Mouse (Mus musculus): ENCODE results near the gene Nubpl. TPM values are rescaled to one million over a fixed set of nuclear protein-coding genes. Genes with fewer than 3 reads are reported as not detected.
"Not testable (repeated sequence)": the region's sequence is repeated elsewhere in the genome, so short reads cannot be mapped to it uniquely, and the experiment has no call there.

The Nubpl gene
- 18.6 and 19.4 TPM in 2 replicates for polyA plus RNA-seq (2014; fragmentation: Nextera tagmentation; extraction: Ambion mirVana)

DNA sequence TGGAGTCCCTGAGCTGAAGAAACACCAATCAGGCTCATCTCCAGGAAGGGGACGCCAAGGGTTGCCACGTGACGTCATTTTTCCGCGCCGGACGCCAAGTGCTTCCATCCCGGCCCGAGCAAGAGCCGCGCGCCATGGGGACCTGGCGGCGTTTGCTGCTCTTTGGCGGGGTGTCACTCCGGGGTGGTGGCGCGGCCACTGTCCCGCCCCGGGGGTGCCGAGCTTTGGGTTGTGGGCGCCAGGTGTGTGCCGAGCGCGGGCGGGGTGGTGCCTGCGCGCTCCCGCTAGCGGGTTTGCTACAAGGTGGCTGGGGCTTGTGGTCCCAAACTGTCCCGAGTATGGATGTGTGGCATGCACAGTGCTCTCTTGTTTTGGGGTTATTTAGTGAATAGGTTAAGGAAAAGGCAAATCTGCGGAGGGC is at the start of gene Nubpl:
TSS of gene Nubpl (plus strand) at position 88 of the 421 bp plus-strand sequence.
- Histone ChIP-seq H3K27me3 (ENCODE audit: control insufficient read depth, insufficient read depth, low read length) (no peaks in the 10 kb centered on the region), H3K4me2 (ENCODE audit: low read depth, low read length, severe bottlenecking) (peak within 1 kb of the TSS; percentile 59), H3K4me1 (replicated peaks; ENCODE audit: control insufficient read depth, insufficient read depth, low read length) (no peaks in the 10 kb centered on the region), H3K9ac (ENCODE audit: low read length) (peak within 1 kb of the TSS; percentile 93), H3K27ac (ENCODE audit: low read depth, low read length) (no peak within 1 kb of the TSS), H3K4me3 (ENCODE audit: low read depth, low read length) (peak within 1 kb of the TSS; percentile 84), H3K9me3 (ENCODE audit: control insufficient read depth, low read length) (no peaks in the 10 kb centered on the region), H3K36me3 (ENCODE audit: control insufficient read depth, insufficient read depth, low read length) (no peaks in the 10 kb centered on the region)
- DNase-seq (ENCODE audit: low spot score) = peak; percentile 98
- peak; percentile 97 for ATAC-seq (replicated peaks; ENCODE audit: low FRiP score)
- WGBS = under 1% methylated on average over 32 of the region's 32 CpGs

DNA sequence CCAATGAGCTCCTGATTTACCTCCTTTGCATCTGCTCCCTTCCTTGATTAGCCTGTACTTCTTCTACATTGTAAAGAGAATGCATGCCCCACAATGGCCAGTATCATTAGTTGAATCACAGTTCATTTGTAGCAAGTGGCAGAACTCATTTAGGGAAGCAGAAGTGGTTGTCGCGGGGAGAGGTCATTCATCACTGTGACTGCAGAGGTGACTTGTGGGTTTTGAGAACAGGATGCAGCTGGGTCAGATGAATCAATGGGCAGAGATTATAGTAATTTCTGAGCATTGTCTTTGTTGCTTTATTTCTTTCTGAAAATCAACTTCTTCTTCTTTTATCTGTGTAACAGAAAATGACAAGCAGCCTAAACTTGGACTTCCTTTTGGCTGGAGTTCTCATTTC is 48.2 kb upstream of the Nubpl start:
- 86% methylated on average over 2 of the region's 2 CpGs for WGBS
- DNase-seq (ENCODE audit: low spot score) (no peak), ATAC-seq (replicated peaks; ENCODE audit: low FRiP score) (no peak)
- Histone ChIP-seq H3K27ac (ENCODE audit: low read depth, low read length) (no peak overlapping the region), H3K36me3 (ENCODE audit: control insufficient read depth, insufficient read depth, low read length) (no peaks in the 10 kb centered on the region), H3K4me2 (ENCODE audit: low read depth, low read length, severe bottlenecking) (no peak overlapping the region), H3K9ac (ENCODE audit: low read length) (no peak overlapping the region), H3K27me3 (ENCODE audit: control insufficient read depth, insufficient read depth, low read length) (no peaks in the 10 kb centered on the region), H3K4me1 (replicated peaks; ENCODE audit: control insufficient read depth, insufficient read depth, low read length) (no peaks in the 10 kb centered on the region), H3K4me3 (ENCODE audit: low read depth, low read length) (no peak overlapping the region), H3K9me3 (ENCODE audit: control insufficient read depth, low read length) (no peaks in the 10 kb centered on the region)

GRCm38 (mm10) chr12:52079296-52079695 is 18.2 kb upstream of the Nubpl start:
- H3K27me3 ChIP-seq (ENCODE audit: control insufficient read depth, insufficient read depth, low read length); H3K4me3 ChIP-seq (ENCODE audit: low read depth, low read length); H3K27ac ChIP-seq (ENCODE audit: low read depth, low read length); H3K36me3 ChIP-seq (ENCODE audit: control insufficient read depth, insufficient read depth, low read length); H3K4me2 ChIP-seq (ENCODE audit: low read depth, low read length, severe bottlenecking); H3K9me3 ChIP-seq (ENCODE audit: control insufficient read depth, low read length); H3K9ac ChIP-seq (ENCODE audit: low read length); DNase-seq (ENCODE audit: low spot score); H3K4me1 ChIP-seq (replicated peaks; ENCODE audit: control insufficient read depth, insufficient read depth, low read length); ATAC-seq (replicated peaks; ENCODE audit: low FRiP score): not testable (repeated sequence)
- WGBS = no CpG with 5 or more reads among the region's 3 CpGs

- H3K36me3 ChIP-seq (ENCODE audit: control insufficient read depth, insufficient read depth, low read length) = no peaks in the 10 kb centered on the region
- no peak overlapping the region; the same call in 1 of the 2 replicates for H3K9ac ChIP-seq (ENCODE audit: low read length)
- no peaks in the 10 kb centered on the region for H3K9me3 ChIP-seq (ENCODE audit: control insufficient read depth, low read length)
- ATAC-seq (replicated peaks; ENCODE audit: low FRiP score) (peak; percentile 58), DNase-seq (ENCODE audit: low spot score) (no peak)
- H3K27ac ChIP-seq (ENCODE audit: low read depth, low read length) = no peak overlapping the region
- no peaks in the 10 kb centered on the region for H3K27me3 ChIP-seq (ENCODE audit: control insufficient read depth, insufficient read depth, low read length)
- H3K4me3 ChIP-seq (ENCODE audit: low read depth, low read length) = peak overlapping the region; percentile 84
- no peaks in the 10 kb centered on the region for H3K4me1 ChIP-seq (replicated peaks; ENCODE audit: control insufficient read depth, insufficient read depth, low read length)
- no peak overlapping the region; the same call in 1 of the 2 replicates for H3K4me2 ChIP-seq (ENCODE audit: low read depth, low read length, severe bottlenecking)
- WGBS = 71% methylated on average over 13 of the region's 13 CpGs
These were observed 388 bp upstream of the Nubpl start for GRCm38 (mm10) chr12:52097049-52097649.

- DNase-seq (ENCODE audit: low spot score) (no peak), ATAC-seq (replicated peaks; ENCODE audit: low FRiP score) (no peak)
- H3K4me1 ChIP-seq (replicated peaks; ENCODE audit: control insufficient read depth, insufficient read depth, low read length) = 0 out of 2 replicates have a peak, but pooled peaks cover 3% of the 10 kb centered on the region
- no peaks in the 10 kb centered on the region for H3K36me3 ChIP-seq (ENCODE audit: control insufficient read depth, insufficient read depth, low read length)
- H3K9ac ChIP-seq (ENCODE audit: low read length) = no peak overlapping the region
- H3K27ac ChIP-seq (ENCODE audit: low read depth, low read length) = no peak overlapping the region
- no peaks in the 10 kb centered on the region for H3K9me3 ChIP-seq (ENCODE audit: control insufficient read depth, low read length)
- no peak overlapping the region for H3K4me2 ChIP-seq (ENCODE audit: low read depth, low read length, severe bottlenecking)
- H3K4me3 ChIP-seq (ENCODE audit: low read depth, low read length) = no peak overlapping the region
- H3K27me3 ChIP-seq (ENCODE audit: control insufficient read depth, insufficient read depth, low read length) = no peaks in the 10 kb centered on the region
These were observed 22.7 kb downstream of the Nubpl start for GRCm38 (mm10) chr12:52120276-52120675.

- 86% methylated on average over 3 of the region's 3 CpGs for WGBS
These were observed 28.9 kb downstream of the Nubpl start for GRCm38 (mm10) chr12:52126407-52126806.

GRCm38 (mm10) chr12:52129072-52129471 is 31.5 kb downstream of the Nubpl start:
- Histone ChIP-seq H3K27me3 (ENCODE audit: control insufficient read depth, insufficient read depth, low read length) (no peaks in the 10 kb centered on the region), H3K9me3 (ENCODE audit: control insufficient read depth, low read length) (no peaks in the 10 kb centered on the region), H3K4me2 (ENCODE audit: low read depth, low read length, severe bottlenecking) (no peak overlapping the region), H3K36me3 (ENCODE audit: control insufficient read depth, insufficient read depth, low read length) (no peaks in the 10 kb centered on the region), H3K27ac (ENCODE audit: low read depth, low read length) (no peak overlapping the region), H3K9ac (ENCODE audit: low read length) (no peak overlapping the region), H3K4me1 (replicated peaks; ENCODE audit: control insufficient read depth, insufficient read depth, low read length) (peaks cover 3% of the 10 kb centered on the region), H3K4me3 (ENCODE audit: low read depth, low read length) (no peak overlapping the region)
- ATAC-seq (replicated peaks; ENCODE audit: low FRiP score) = no peak
- no peak for DNase-seq (ENCODE audit: low spot score)
- WGBS = 95% methylated on average over 3 of the region's 3 CpGs

More at GRCm38 (mm10) chr12:52126407-52126806, 28.9 kb downstream of the Nubpl start:
- H3K36me3 ChIP-seq (ENCODE audit: control insufficient read depth, insufficient read depth, low read length) = no peaks in the 10 kb centered on the region
- no peaks in the 10 kb centered on the region for H3K27me3 ChIP-seq (ENCODE audit: control insufficient read depth, insufficient read depth, low read length)
- no peak overlapping the region for H3K4me3 ChIP-seq (ENCODE audit: low read depth, low read length)
- ATAC-seq (replicated peaks; ENCODE audit: low FRiP score) (no peak), DNase-seq (ENCODE audit: low spot score) (no peak)
- H3K9me3 ChIP-seq (ENCODE audit: control insufficient read depth, low read length) = no peaks in the 10 kb centered on the region
- no peak overlapping the region for H3K4me2 ChIP-seq (ENCODE audit: low read depth, low read length, severe bottlenecking)
- no peaks in the 10 kb centered on the region for H3K4me1 ChIP-seq (replicated peaks; ENCODE audit: control insufficient read depth, insufficient read depth, low read length)
- no peak overlapping the region for H3K27ac ChIP-seq (ENCODE audit: low read depth, low read length)
- H3K9ac ChIP-seq (ENCODE audit: low read length) = no peak overlapping the region

DNA sequence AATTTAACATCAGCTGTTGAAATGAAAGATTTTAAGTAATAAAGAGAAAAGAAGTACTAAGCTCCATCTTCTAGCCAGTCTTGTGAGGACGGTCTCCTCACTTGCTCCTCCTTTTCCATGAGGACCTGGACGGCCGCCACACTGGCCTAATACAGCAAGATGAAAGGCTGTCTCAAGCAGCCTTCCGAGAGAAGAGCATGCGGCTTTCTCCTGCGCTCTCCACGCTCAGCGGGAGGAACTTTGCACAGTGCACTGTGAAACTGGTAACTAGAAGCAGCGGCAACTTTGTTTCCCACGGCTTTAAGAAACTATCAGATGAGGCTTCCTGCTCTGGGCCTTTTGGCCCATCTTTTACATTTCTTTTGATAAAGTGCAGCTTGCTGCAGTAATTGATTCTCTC is 34.7 kb downstream of the Nubpl start:
- peaks cover 7% of the 10 kb centered on the region for H3K4me1 ChIP-seq (replicated peaks; ENCODE audit: control insufficient read depth, insufficient read depth, low read length)
- no peaks in the 10 kb centered on the region for H3K27me3 ChIP-seq (ENCODE audit: control insufficient read depth, insufficient read depth, low read length)
- 2% methylated on average over 10 of the region's 10 CpGs for WGBS
- DNase-seq (ENCODE audit: low spot score) (peak; percentile 62), ATAC-seq (replicated peaks; ENCODE audit: low FRiP score) (peak; percentile 42; the same call in 1 of the 2 replicates)
- peak overlapping the region; percentile 20; the same call in 1 of the 2 replicates for H3K27ac ChIP-seq (ENCODE audit: low read depth, low read length)
- H3K36me3 ChIP-seq (ENCODE audit: control insufficient read depth, insufficient read depth, low read length) = no peaks in the 10 kb centered on the region
- H3K9me3 ChIP-seq (ENCODE audit: control insufficient read depth, low read length) = no peaks in the 10 kb centered on the region
- H3K9ac ChIP-seq (ENCODE audit: low read length) = peak overlapping the region; percentile 1; the same call in 1 of the 2 replicates
- no peak overlapping the region for H3K4me2 ChIP-seq (ENCODE audit: low read depth, low read length, severe bottlenecking)
- H3K4me3 ChIP-seq (ENCODE audit: low read depth, low read length) = no peak overlapping the region

GRCm38 (mm10) chr12:52138296-52138695 is 40.8 kb downstream of the Nubpl start:
- H3K4me2 ChIP-seq (ENCODE audit: low read depth, low read length, severe bottlenecking) = no peak overlapping the region
- no peak overlapping the region for H3K9ac ChIP-seq (ENCODE audit: low read length)
- no peak for DNase-seq (ENCODE audit: low spot score)
- ATAC-seq (replicated peaks; ENCODE audit: low FRiP score) = peak; percentile 78
- no peak overlapping the region for H3K4me3 ChIP-seq (ENCODE audit: low read depth, low read length)
- no peaks in the 10 kb centered on the region for H3K36me3 ChIP-seq (ENCODE audit: control insufficient read depth, insufficient read depth, low read length)
- H3K4me1 ChIP-seq (replicated peaks; ENCODE audit: control insufficient read depth, insufficient read depth, low read length) = peaks cover 4% of the 10 kb centered on the region; the same call in 1 of the 2 replicates
- WGBS = 40% methylated on average over 4 of the region's 4 CpGs
- no peaks in the 10 kb centered on the region for H3K27me3 ChIP-seq (ENCODE audit: control insufficient read depth, insufficient read depth, low read length)
- H3K9me3 ChIP-seq (ENCODE audit: control insufficient read depth, low read length) = no peaks in the 10 kb centered on the region
- no peak overlapping the region for H3K27ac ChIP-seq (ENCODE audit: low read depth, low read length)

Data from forebrain, embryonic 11.5 days (tissue).